Mouse (Mus musculus): ENCODE results near the gene Crlf3. TPM values are rescaled to one million over a fixed set of nuclear protein-coding genes. Genes with fewer than 3 reads are reported as not detected.

The Crlf3 gene
- polyA plus RNA-seq, 1 experiment from 2014 or later = 44.2 TPM

Other genes starting within 250 kb of the Crlf3 start
- gene Utp6, start 118.6 kb downstream of the Crlf3 start, polyA plus RNA-seq (2015; fragmentation: Nextera tagmentation; extraction: Ambion mirVana) = 43.3 and 44.8 TPM in 2 replicates
- gene Suz12, start 87.9 kb downstream of the Crlf3 start, polyA plus RNA-seq (2015; fragmentation: Nextera tagmentation; extraction: Ambion mirVana) = 13.2 and 17.3 TPM in 2 replicates
- gene Atad5, start 8.4 kb upstream of the Crlf3 start, polyA plus RNA-seq (2015; fragmentation: Nextera tagmentation; extraction: Ambion mirVana) = 8.7 and 9.3 TPM in 2 replicates
- 27.1 and 28.3 TPM in 2 replicates for gene Tefm, start 61.2 kb upstream of the Crlf3 start, polyA plus RNA-seq (2015; fragmentation: Nextera tagmentation; extraction: Ambion mirVana)
- 1.9 and 2.5 TPM in 2 replicates for gene Adap2, start 73.1 kb upstream of the Crlf3 start, polyA plus RNA-seq (2015; fragmentation: Nextera tagmentation; extraction: Ambion mirVana)
- 9.2 and 10.1 TPM in 2 replicates for gene Rnf135, start 102.9 kb upstream of the Crlf3 start, polyA plus RNA-seq (2015; fragmentation: Nextera tagmentation; extraction: Ambion mirVana)
- gene Rhot1, start 128.0 kb upstream of the Crlf3 start, polyA plus RNA-seq (2015; fragmentation: Nextera tagmentation; extraction: Ambion mirVana) = 51.3 and 54.1 TPM in 2 replicates
- gene Rhbdl3, start 219.9 kb upstream of the Crlf3 start, polyA plus RNA-seq (2015; fragmentation: Nextera tagmentation; extraction: Ambion mirVana) = 5.7 and 7.8 TPM in 2 replicates

Data from limb, embryonic 15.5 days (tissue).